Mouse (Mus musculus) adrenal gland, adult 18-20 months (tissue): ENCODE results near the gene Ifih1. TPM values are rescaled to one million over a fixed set of nuclear protein-coding genes. Genes with fewer than 3 reads are reported as not detected.
A peak's percentile ranks its signal among the peaks of the same experiment; 100 is the strongest.

Experiments used
- DNase-seq, 2 experiments: peaks; one replicate each; pipeline ENCODE4 v3.0.0; 2021 to 2022; ENCODE audit warnings: low spot score in 2 of 2
- total RNA-seq, 2 experiments: library from RNA; stranded (reverse); gene quantifications; 1 replicate in 1 of 2; 2 replicates in 1 of 2; pipeline ENCODE4 v1.2.3; 2021

The Ifih1 gene
- total RNA-seq, 2 experiments from 2014 or later = 8.4 to 10.0 TPM

DNA sequence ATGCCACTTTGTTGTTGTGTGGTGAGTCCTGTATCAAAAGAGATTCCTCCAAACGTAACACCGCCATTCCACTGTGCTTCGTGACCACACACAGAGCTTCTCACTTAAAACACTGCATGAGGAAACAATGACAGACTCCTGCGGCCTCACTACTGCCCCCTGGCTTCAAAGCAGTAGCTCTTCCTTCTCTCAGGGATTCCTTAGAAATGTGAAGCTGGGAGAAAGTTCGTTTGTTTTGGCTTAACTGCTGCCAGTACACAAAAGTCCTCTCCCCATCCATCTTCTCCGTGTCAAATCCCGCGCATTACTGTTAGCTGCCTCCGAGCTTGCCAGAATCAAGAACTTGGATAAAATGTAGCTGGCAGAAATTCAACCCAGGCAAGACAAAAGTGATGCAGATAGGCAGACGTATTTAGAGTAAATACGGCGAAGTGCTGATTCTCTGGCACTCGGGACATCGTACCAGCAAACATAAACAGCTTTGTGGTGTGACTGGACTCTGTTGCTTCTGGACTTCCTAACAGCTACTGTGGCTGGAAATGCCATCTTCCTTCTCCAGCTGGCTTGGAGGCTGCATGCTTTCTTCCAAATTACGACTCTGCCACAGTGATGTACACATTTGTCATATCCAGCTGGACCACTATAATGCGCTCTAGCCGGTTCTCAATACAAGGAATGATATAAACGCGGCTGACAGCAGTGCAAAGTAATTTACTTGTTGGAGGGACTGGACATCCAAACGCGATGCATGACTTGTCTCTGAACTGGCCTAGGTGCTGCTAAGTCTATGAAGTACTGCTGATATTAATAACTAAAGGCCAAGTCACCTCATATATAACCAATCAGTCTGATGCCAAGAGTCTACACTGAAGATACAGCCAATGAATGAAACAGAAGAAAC, 2.4 kb downstream of the Ifih1 start:
- DNase-seq = peak; percentile 40 to 52

- no peak for DNase-seq
Observed at GRCm38 (mm10) chr2:62639869-62640268, 6.2 kb downstream of the Ifih1 start.

DNA sequence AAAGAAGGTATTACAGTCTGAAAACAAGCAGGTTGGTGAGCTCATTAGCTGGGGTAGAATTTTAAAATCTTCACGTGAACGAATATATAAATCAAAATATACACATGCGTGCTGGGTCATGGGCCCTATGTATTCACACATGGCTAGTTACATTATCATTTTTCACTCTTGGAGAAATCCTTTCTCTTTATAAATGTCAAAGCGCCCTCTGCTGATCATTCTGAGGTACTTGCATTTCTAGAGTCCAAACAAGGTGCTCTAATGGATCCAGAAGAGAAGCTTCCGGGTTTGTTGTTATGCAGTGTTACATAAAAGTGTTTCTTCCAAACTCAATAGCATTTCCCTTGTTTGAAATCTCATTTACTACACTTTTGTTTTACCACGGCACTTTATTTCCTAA, 15.6 kb downstream of the Ifih1 start:
- no peak for DNase-seq

DNA sequence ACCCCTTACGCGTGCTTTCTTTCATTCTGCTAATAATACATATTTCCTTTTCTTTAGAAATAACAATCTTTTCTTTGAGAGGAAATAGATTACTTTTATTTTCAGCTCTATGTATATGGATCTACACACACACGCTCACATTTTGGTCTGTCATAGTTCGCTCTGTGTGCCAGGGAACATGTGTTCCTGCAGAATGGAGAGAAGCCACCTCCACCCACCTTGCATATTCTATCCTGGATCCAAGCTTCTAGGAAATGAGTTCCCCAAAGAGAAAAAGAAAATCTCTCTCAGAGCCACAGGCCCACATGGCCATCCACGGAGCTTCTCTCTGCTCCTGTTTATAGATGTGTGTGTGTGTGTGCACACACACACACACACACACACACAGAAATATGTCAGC, 17.7 kb downstream of the Ifih1 start:
- no peak for DNase-seq

DNA sequence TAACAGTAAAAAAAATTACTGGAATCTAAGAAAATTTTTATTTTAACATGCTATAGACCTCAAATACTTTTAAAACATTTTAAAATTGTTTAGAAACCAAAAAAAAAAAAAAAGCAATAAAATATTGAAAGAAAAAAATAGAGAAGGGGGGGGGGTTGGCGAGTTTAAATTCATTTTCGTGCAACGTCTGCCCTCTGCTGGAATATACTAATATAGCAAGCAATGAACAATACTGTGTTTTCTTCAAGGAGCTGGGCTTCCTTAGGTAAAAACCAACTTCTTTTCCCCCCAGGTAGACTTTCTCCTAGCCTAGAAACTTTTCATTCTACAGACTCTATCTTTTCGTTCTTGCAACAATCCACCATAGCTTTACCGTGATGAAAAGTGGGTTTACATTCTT, 18.3 kb downstream of the Ifih1 start:
- no peak for DNase-seq

DNA sequence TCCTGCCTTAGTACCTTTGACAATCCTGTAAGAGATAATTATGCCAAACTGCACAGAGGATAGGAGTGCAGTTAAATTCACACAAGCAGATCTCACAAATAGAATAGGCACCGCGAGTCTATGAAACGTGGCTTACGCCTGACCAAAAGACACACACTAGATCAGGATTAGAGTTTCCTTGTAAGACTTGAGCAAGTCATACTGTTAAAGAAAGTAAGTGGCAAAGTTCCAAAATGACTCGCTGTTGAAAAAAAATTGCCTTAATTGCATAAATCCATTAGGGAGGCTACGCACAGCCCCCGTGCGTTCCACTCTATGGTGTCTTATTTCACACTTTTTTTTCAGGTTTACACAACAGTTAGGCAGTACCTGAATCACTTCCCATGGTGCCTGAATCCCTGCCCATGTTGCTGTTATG, 23.0 kb downstream of the Ifih1 start:
- DNase-seq = no peak

- DNase-seq = no peak
Observed at GRCm38 (mm10) chr2:62619679-62620078, 26.4 kb downstream of the Ifih1 start.

GRCm38 (mm10) chr2:62618934-62619341, 27.1 kb downstream of the Ifih1 start:
- no peak for DNase-seq

- DNase-seq = no peak
Observed at GRCm38 (mm10) chr2:62613133-62613532, 32.9 kb downstream of the Ifih1 start.

DNA sequence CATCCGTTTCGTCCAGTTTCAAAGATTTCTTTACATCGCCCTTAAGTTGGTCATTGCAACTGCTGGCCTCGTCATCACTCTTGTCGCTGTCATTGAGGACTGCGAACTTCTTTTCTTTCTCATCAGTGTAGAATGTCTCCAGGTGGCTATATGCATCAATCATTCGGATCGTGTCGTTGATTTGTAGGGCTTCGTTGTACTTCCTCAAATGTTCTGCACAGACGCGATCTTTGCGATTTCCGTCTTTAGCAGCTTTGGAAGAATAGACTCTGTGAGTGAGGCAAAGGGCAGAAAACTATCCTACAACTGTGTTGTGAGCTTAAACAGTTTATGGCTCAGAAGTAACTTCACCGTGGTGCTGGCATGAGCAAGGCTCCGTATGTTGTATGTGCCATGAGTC, 39.9 kb downstream of the Ifih1 start:
- no peak for DNase-seq

DNA sequence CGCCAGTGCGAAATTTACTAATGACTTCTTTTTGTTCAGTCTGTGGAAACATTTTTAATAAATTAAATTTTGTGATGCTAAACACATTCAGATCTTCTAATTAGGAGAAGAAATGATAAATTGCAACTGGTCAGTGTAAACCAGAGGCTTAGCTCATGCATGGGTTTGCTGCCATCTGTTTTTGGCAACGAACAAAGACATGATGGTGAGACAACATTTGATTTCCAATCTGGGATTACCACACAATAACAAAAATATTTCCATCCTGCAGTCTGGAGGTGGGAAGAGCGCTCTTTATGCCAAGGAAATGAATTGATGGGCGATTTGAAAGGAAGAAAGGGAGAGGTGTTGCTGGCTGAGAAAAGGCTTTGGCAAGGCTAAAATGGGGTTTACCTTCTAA, 42.5 kb downstream of the Ifih1 start:
- no peak for DNase-seq

DNA sequence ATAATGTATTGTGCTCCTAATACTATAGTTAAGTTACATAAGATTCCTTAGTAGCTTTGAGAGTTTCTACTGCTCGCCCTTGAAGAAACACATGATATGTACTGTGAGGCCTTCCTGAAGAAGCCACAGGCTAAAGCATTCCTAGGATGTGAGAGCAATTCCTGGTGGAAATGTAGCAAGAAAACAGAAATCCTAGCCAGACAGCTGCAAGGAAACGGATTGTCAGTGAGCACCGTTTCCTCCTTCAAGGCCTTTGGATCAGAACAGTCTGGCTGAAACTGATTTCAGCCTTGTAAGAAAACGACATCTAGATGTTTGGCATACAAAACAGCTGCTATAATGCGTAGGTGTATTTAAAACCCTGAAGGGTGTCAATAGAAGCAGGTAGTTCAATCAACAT, 49.5 kb downstream of the Ifih1 start:
- no peak for DNase-seq

GRCm38 (mm10) chr2:62594491-62594890, 51.6 kb downstream of the Ifih1 start:
- DNase-seq = no peak

GRCm38 (mm10) chr2:62591555-62591954, 54.5 kb downstream of the Ifih1 start:
- no peak for DNase-seq

GRCm38 (mm10) chr2:62589333-62589732, 56.7 kb downstream of the Ifih1 start:
- DNase-seq = no peak

- DNase-seq = no peak
Observed at GRCm38 (mm10) chr2:62585769-62586168, 60.3 kb downstream of the Ifih1 start.

- DNase-seq = no peak
Observed at GRCm38 (mm10) chr2:62574962-62575361, 71.1 kb downstream of the Ifih1 start.

DNA sequence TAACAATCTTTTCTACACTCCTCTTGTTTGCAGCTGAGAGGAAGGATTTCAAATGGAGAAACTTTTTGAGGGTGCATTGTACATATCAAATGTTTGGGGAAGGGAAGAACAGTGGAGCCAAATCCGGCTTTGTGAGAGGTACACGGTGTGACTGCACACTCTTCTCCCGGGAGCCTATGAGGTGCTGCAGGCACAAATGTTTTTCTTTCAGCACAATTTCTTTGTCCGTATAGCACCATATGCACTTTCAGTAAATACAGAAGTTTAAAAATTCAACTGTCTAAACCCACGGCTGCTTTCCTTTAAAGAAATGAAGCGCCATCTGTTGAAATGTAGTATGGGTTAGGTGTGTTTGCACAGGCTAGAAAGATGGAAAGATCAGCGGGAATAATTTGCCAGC, 71.8 kb downstream of the Ifih1 start:
- DNase-seq = no peak

- DNase-seq = no peak
Observed at GRCm38 (mm10) chr2:62573753-62574159, 72.3 kb downstream of the Ifih1 start, which contains the start of gene Fap. TSS of gene Fap (minus strand) at chr2:62574075.

GRCm38 (mm10) chr2:62573099-62573752, 72.8 kb downstream of the Ifih1 start:
- no peak for DNase-seq

DNA sequence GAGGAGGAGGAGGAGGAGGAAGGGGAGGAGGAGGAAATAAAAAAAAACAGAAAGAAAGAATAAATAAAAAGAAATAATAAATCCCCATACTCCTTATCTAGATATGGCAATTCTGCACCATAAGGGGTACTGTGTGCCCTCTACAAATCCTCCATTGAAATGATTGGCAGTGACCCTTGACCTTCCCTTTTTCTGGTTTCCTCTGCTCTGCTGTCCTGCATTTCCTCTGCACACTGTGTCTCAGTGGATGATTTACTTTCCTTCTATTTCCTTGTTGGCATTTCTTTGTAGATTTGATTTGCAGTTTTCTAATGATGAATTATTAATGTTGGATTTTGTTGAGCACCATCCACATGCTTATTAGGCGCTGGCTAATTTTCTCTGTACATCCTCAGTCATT, 81.4 kb downstream of the Ifih1 start:
- DNase-seq = no peak
